Mouse (Mus musculus) CH12.LX (cell line): ENCODE data around the gene Bivm. TPM values are rescaled to one million over a fixed set of nuclear protein-coding genes. Genes with fewer than 3 reads are reported as not detected.

Experiments used
- DNase-seq: peaks from one replicate; pipeline ENCODE4 v3.0.0-alpha.2; 2013; ENCODE audit errors: extremely low read depth
- H3K27ac ChIP-seq: 2 replicates; pipeline ENCODE4 v1.5.1; 2012; ENCODE audit warnings: low read depth, mild to moderate bottlenecking, control low read depth, moderate library complexity; ENCODE audit not compliant: insufficient read depth
- H3K27me3 ChIP-seq: replicated peaks from 2 replicates; pipeline ENCODE3; 2012; ENCODE audit warnings: inconsistent platforms
- H3K36me3 ChIP-seq, 2 experiments: replicated peaks in 1 of 2; 2 replicates each; pipeline versions ENCODE3 to v1.6.1; 2012; ENCODE audit warnings: inconsistent platforms in 1 of 2, low read length in 1 of 2, mild to moderate bottlenecking in 1 of 2, mixed read lengths in 1 of 2, moderate library complexity in 1 of 2; ENCODE audit not compliant: control insufficient read depth in 1 of 2, insufficient read depth in 1 of 2
- H3K4me1 ChIP-seq, 2 experiments: 2 replicates each; pipeline ENCODE4 v1.6.1; 2012; ENCODE audit warnings: inconsistent platforms in 1 of 2, moderate library complexity in 1 of 2; ENCODE audit not compliant: insufficient read depth in 2 of 2, control insufficient read depth in 1 of 2
- H3K4me2 ChIP-seq: 2 replicates; pipeline ENCODE4 v1.6.1; 2012; ENCODE audit warnings: low read depth, mild to moderate bottlenecking, control low read depth; ENCODE audit not compliant: poor library complexity, insufficient read depth, severe bottlenecking
- H3K4me3 ChIP-seq, 3 experiments: fragments of 150-350 bp in 1 of 3; sonication (generic) in 1 of 3; replicated peaks in 1 of 3; 2 replicates each; pipeline versions ENCODE3 to v1.5.1; 2011 to 2012; ENCODE audit warnings: low read depth in 2 of 3, low read length in 2 of 3, mild to moderate bottlenecking in 2 of 3, moderate library complexity in 2 of 3, control low read depth in 1 of 3, improper control_type of control experiment in 1 of 3, inconsistent platforms in 1 of 3, mixed read lengths in 1 of 3; ENCODE audit not compliant: poor library complexity in 1 of 3
- H3K79me2 ChIP-seq: replicated peaks from 2 replicates; pipeline ENCODE4 v1.6.1; 2012; ENCODE audit warnings: mild to moderate bottlenecking, moderate library complexity; ENCODE audit not compliant: control insufficient read depth, poor library complexity, insufficient read depth, severe bottlenecking; ENCODE audit errors: extremely low read depth
- H3K9ac ChIP-seq: 2 replicates; pipeline ENCODE4 v1.6.1; 2012; ENCODE audit warnings: low read depth, mild to moderate bottlenecking, control low read depth, moderate library complexity; ENCODE audit not compliant: insufficient read depth
- H3K9me3 ChIP-seq: replicated peaks from 2 replicates; pipeline ENCODE3; 2012; ENCODE audit warnings: low read length, inconsistent platforms, mixed read lengths
- CHD1 ChIP-seq: IDR thresholded peaks from 2 replicates; pipeline ENCODE4 v1.6.1; 2012; ENCODE audit warnings: low read depth, low read length, improper control_type of control experiment, inconsistent platforms
- CTCF ChIP-seq, 2 experiments: IDR thresholded peaks in 1 of 2; conservative IDR thresholded peaks in 1 of 2; 2 replicates each; pipeline ENCODE4 v1.5.1; 2011 to 2012; ENCODE audit warnings: low read depth in 2 of 2, low read length in 2 of 2, improper control_type of control experiment in 1 of 2, inconsistent platforms in 1 of 2, mild to moderate bottlenecking in 1 of 2, moderate library complexity in 1 of 2
- E2F4 ChIP-seq: IDR thresholded peaks from 2 replicates; pipeline ENCODE4 v1.6.1; 2011; ENCODE audit warnings: low read depth, low read length, improper control_type of control experiment; ENCODE audit not compliant: insufficient replicate concordance
- ELF1 ChIP-seq: IDR thresholded peaks from 2 replicates; pipeline ENCODE4 v1.6.1; 2014; ENCODE audit warnings: low read depth, mild to moderate bottlenecking, inconsistent platforms, low read length, improper control_type of control experiment
- EP300 ChIP-seq: IDR thresholded peaks from 2 replicates; pipeline ENCODE4 v1.6.1; 2011; ENCODE audit warnings: low read length, improper control_type of control experiment
- ETS1 ChIP-seq: conservative IDR thresholded peaks from 2 replicates; pipeline ENCODE4 v1.6.1; 2012; ENCODE audit warnings: low read depth, mild to moderate bottlenecking, inconsistent platforms, low read length, improper control_type of control experiment, moderate library complexity
- GABPA ChIP-seq: IDR thresholded peaks from 2 replicates; pipeline ENCODE4 v1.6.1; 2012; ENCODE audit warnings: low read depth, low read length, improper control_type of control experiment, inconsistent platforms; ENCODE audit not compliant: insufficient replicate concordance
- IRF4 ChIP-seq: IDR thresholded peaks from 2 replicates; pipeline ENCODE4 v1.6.1; 2014; ENCODE audit warnings: low read depth, mild to moderate bottlenecking, inconsistent platforms, low read length, improper control_type of control experiment
- JUN ChIP-seq: IDR thresholded peaks from 2 replicates; pipeline ENCODE4 v1.6.1; 2011; ENCODE audit warnings: low read depth, mild to moderate bottlenecking, low read length, improper control_type of control experiment, moderate library complexity; ENCODE audit not compliant: insufficient read depth
- JUND ChIP-seq: conservative IDR thresholded peaks from 2 replicates; pipeline ENCODE4 v1.6.1; 2011; ENCODE audit warnings: low read depth, low read length, improper control_type of control experiment
- KAT2A ChIP-seq: IDR thresholded peaks from 2 replicates; pipeline ENCODE4 v1.6.1; 2012; ENCODE audit warnings: low read length, improper control_type of control experiment, inconsistent platforms; ENCODE audit not compliant: insufficient replicate concordance
- MAFK ChIP-seq: IDR thresholded peaks from 2 replicates; pipeline ENCODE4 v1.6.1; 2011; ENCODE audit warnings: low read length, improper control_type of control experiment; ENCODE audit not compliant: insufficient replicate concordance
- MAX ChIP-seq: IDR thresholded peaks from 2 replicates; pipeline ENCODE4 v1.6.1; 2011; ENCODE audit warnings: low read length, improper control_type of control experiment
- MAZ ChIP-seq: IDR thresholded peaks from 2 replicates; pipeline ENCODE4 v1.6.1; 2012; ENCODE audit warnings: low read depth, mild to moderate bottlenecking, inconsistent platforms, low read length, improper control_type of control experiment, moderate library complexity
- MEF2A ChIP-seq: IDR thresholded peaks from 2 replicates; pipeline ENCODE4 v1.6.1; 2014; ENCODE audit warnings: low read depth, mild to moderate bottlenecking, inconsistent platforms, low read length, improper control_type of control experiment, borderline replicate concordance
- MXI1 ChIP-seq: IDR thresholded peaks from 2 replicates; pipeline ENCODE4 v1.6.1; 2011; ENCODE audit warnings: mild to moderate bottlenecking, low read depth, low read length, improper control_type of control experiment
- MYC ChIP-seq: IDR thresholded peaks from 2 replicates; pipeline ENCODE4 v1.6.1; 2011; ENCODE audit warnings: low read depth, mild to moderate bottlenecking, improper control_type of control experiment, low read length
- NELFE ChIP-seq: IDR thresholded peaks from 2 replicates; pipeline ENCODE4 v1.6.1; 2011; ENCODE audit warnings: low read depth, low read length, improper control_type of control experiment
- NRF1 ChIP-seq: IDR thresholded peaks from 2 replicates; pipeline ENCODE4 v1.6.1; 2014; ENCODE audit warnings: low read depth, mild to moderate bottlenecking, inconsistent platforms, low read length, improper control_type of control experiment, moderate library complexity
- POLR2AphosphoS2 ChIP-seq: IDR thresholded peaks from 2 replicates; pipeline ENCODE4 v1.6.1; 2011; ENCODE audit warnings: low read depth, low read length, improper control_type of control experiment
- RAD21 ChIP-seq: IDR thresholded peaks from 2 replicates; pipeline ENCODE4 v1.6.1; 2011; ENCODE audit warnings: low read depth, mild to moderate bottlenecking, low read length, improper control_type of control experiment, moderate library complexity
- RCOR1 ChIP-seq: conservative IDR thresholded peaks from 2 replicates; pipeline ENCODE4 v1.6.1; 2012; ENCODE audit warnings: low read depth, mild to moderate bottlenecking, inconsistent platforms, low read length, improper control_type of control experiment
- SIN3A ChIP-seq: IDR thresholded peaks from 2 replicates; pipeline ENCODE4 v1.6.1; 2012; ENCODE audit warnings: low read length, improper control_type of control experiment, inconsistent platforms
- SMC3 ChIP-seq: IDR thresholded peaks from 2 replicates; pipeline ENCODE4 v1.6.1; 2011; ENCODE audit warnings: low read depth, low read length, improper control_type of control experiment
- TBP ChIP-seq: conservative IDR thresholded peaks from 2 replicates; pipeline ENCODE4 v1.6.1; 2011; ENCODE audit warnings: low read depth, low read length, improper control_type of control experiment
- TCF12 ChIP-seq: IDR thresholded peaks from 2 replicates; pipeline ENCODE4 v1.6.1; 2014; ENCODE audit warnings: low read depth, mild to moderate bottlenecking, inconsistent platforms, low read length, improper control_type of control experiment
- UBTF ChIP-seq: IDR thresholded peaks from 2 replicates; pipeline ENCODE4 v1.6.1; 2012; ENCODE audit warnings: low read depth, mild to moderate bottlenecking, inconsistent platforms, low read length, improper control_type of control experiment, moderate library complexity
- ZKSCAN1 ChIP-seq: IDR thresholded peaks from 2 replicates; pipeline ENCODE4 v1.6.1; 2012; ENCODE audit warnings: low read depth, inconsistent platforms, low read length, improper control_type of control experiment, borderline replicate concordance
- ZMIZ1 ChIP-seq: IDR thresholded peaks from 2 replicates; pipeline ENCODE4 v1.6.1; 2012; ENCODE audit warnings: low read depth, mild to moderate bottlenecking, inconsistent platforms, low read length, improper control_type of control experiment
- ZNF384 ChIP-seq: IDR thresholded peaks from 2 replicates; pipeline ENCODE4 v1.6.1; 2012; ENCODE audit warnings: low read depth, low read length, improper control_type of control experiment, inconsistent platforms
- dilution Hi-C: fragments of 300-500 bp; cut with MboI; formaldehyde crosslinking; loops from 2 replicates; pipeline ENCODE4 v1.14.3; 2020; ENCODE audit warnings: low sequenced_read_pairs; ENCODE audit not compliant: extremely low pct_unique_long_range_greater_than_20kb, extremely low pct_ligation_motif_present
- in situ Hi-C: fragments of 300-500 bp; cut with MboI; formaldehyde crosslinking; loops from 3 replicates; pipeline ENCODE4 v1.14.3; 2019; ENCODE audit warnings: low sequenced_read_pairs, low pct_ligation_motif_present, low pct_unique_long_range_greater_than_20kb, mixed read lengths
- polyA plus RNA-seq: library from polyadenylated mRNA; unstranded; fragments of >175 nt; gene quantifications from 2 replicates; pipeline ENCODE4 v1.2.1, GENCODE M21; 2012; ENCODE audit warnings: low read depth; ENCODE audit not compliant: insufficient read length
- total RNA-seq, 2 experiments: library from RNA; depleted of rRNA; stranded (reverse); fragments of 300-350 nt in 1 of 2; fragments of >200 nt in 1 of 2; gene quantifications; 2 replicates each; pipeline ENCODE4 v1.2.3; 2012 to 2014

Bivm gene
- total and polyA plus RNA-seq, 3 experiments, result 0.04 to 0.09 (median 0.05) TPM

- H3K4me3 ChIP-seq, result no peak overlapping the region
- peaks cover 0 to 50% of the 10 kb centered on the region in 2 experiments; a peak in 2 of 4 replicates for H3K4me1 ChIP-seq
- TF ChIP-seq ETS1 (peak; percentile 39; the same call in 1 of the 2 replicates), ELF1 (peak; percentile 39; the same call in 1 of the 2 replicates), POLR2AphosphoS2 (no peak), JUN (no peak), MYC (no peak), TCF12 (peak; percentile 63; the same call in 1 of the 2 replicates), ZKSCAN1 (no peak), CTCF (conservative IDR thresholded peaks at IDR 0.05 in 1 of 2, IDR thresholded peaks at IDR 0.05 in 1 of 2; ENCODE audit: low read depth in 2 of 2, low read length in 2 of 2) (no peak), GABPA (no peak), NELFE (no peak), EP300 (no peak; the same call in 1 of the 2 replicates), MAZ (no peak), JUND (no peak), RCOR1 (no peak), KAT2A (no peak), ZNF384 (peak; percentile 80)
- in situ Hi-C loops (no loop called here), dilution Hi-C loops (no loop called here)
- H3K9me3 ChIP-seq, result no peaks in the 10 kb centered on the region
- peaks cover 21 to 58% of the 10 kb centered on the region in 2 experiments for H3K36me3 ChIP-seq
- no peaks in the 10 kb centered on the region for H3K27me3 ChIP-seq
- H3K79me2 ChIP-seq, result no peaks in the 10 kb centered on the region
- DNase-seq, result peak; percentile 57
- H3K9ac ChIP-seq, result no peak overlapping the region
- H3K27ac ChIP-seq, result no peak overlapping the region
- no peak overlapping the region for H3K4me2 ChIP-seq
These were observed 59.3 kb downstream of the Bivm start for GRCm38 (mm10) chr1:44178086-44178485.

- dilution Hi-C loops (no loop called here), in situ Hi-C loops (no loop called here)
- Histone ChIP-seq H3K79me2 (no peaks in the 10 kb centered on the region), H3K9me3 (no peaks in the 10 kb centered on the region), H3K36me3 (peaks cover 3 to 5% of the 10 kb centered on the region in 2 experiments), H3K4me2 (no peak overlapping the region), H3K9ac (no peak overlapping the region), H3K4me1 (no peaks in the 10 kb centered on the region), H3K27me3 (no peaks in the 10 kb centered on the region), H3K27ac (no peak overlapping the region), H3K4me3 (no peak overlapping the region)
- DNase-seq, result no peak
- TF ChIP-seq CTCF (conservative IDR thresholded peaks at IDR 0.05 in 1 of 2, IDR thresholded peaks at IDR 0.05 in 1 of 2; ENCODE audit: low read depth in 2 of 2, low read length in 2 of 2), result no peak
- no peak for TF ChIP-seq ETS1
- TF ChIP-seq MXI1, result no peak
- TF ChIP-seq SMC3, result no peak
- TF ChIP-seq JUN, result no peak
- no peak for TF ChIP-seq NRF1
- no peak for TF ChIP-seq JUND
- TF ChIP-seq CHD1, result no peak
- no peak for TF ChIP-seq RAD21
- no peak for TF ChIP-seq MAX
- TF ChIP-seq E2F4, result no peak
- no peak for TF ChIP-seq MAFK
- TF ChIP-seq SIN3A, result no peak
- TF ChIP-seq GABPA, result no peak
- TF ChIP-seq ZMIZ1, result no peak
- no peak for TF ChIP-seq UBTF
- TF ChIP-seq IRF4, result no peak
- TF ChIP-seq TBP, result no peak
- no peak for TF ChIP-seq MEF2A
- no peak for TF ChIP-seq ZNF384
These were observed 67.6 kb downstream of the Bivm start for GRCm38 (mm10) chr1:44186396-44186795.
